Mouse (Mus musculus): ENCODE data around the gene Stx1b. TPM values are rescaled to one million over a fixed set of nuclear protein-coding genes. Genes with fewer than 3 reads are reported as not detected.
"Not testable (repeated sequence)": the region's sequence is repeated elsewhere in the genome, so short reads cannot be mapped to it uniquely, and the experiment has no call there.

The Stx1b gene
- polyA plus RNA-seq, 1 experiment from 2014 or later, result 5.4 TPM

DNA sequence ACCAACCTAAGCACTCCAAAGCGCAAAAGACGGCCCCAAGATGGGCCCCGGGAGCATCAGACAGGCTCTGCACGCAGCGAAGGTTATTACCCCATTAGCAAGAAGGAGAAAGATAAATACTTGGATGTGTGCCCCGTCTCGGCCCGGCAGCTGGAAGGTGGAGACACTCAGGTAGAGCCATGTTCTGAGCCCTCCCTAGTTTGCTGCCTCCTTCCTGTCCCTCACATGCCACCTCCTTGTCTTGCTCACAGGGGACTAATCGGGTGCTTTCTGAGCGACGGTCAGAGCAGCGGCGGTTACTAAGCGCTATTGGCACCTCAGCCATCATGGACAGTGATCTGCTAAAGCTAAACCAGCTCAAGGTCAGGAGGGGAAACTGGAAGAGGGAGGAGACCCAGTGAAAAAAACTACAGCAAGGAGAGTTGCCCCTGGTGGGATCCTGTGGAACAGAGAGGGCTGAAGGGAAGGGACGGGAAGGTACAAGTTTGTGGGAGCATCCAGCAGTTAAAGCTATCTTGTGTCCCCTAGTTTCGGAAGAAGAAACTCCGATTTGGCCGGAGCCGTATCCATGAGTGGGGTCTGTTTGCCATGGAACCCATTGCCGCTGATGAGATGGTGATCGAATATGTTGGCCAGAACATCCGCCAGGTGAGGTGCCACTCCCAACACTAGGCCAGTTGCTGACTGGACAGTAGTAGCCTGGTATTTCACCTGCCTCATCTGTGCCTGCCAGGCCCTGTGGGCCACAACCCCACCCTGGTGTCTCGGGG, 27.1 kb downstream of the Stx1b start:
- H3K27ac ChIP-seq (replicated peaks), result no peak overlapping the region
- H3K36me3 ChIP-seq, result peaks cover 95% of the 10 kb centered on the region
- DNase-seq (ENCODE audit: low spot score), result no peak
- no peak overlapping the region for H3K4me3 ChIP-seq
- 97% methylated on average over 23 of the region's 23 CpGs for WGBS
- no peaks in the 10 kb centered on the region for H3K27me3 ChIP-seq (ENCODE audit: low read depth, poor library complexity, severe bottlenecking)
- H3K9me3 ChIP-seq (replicated peaks), result no peaks in the 10 kb centered on the region
- peaks cover 8% of the 10 kb centered on the region for H3K4me1 ChIP-seq

GRCm38 (mm10) chr7:127785308-127785707, 39.0 kb downstream of the Stx1b start, which contains the start of gene Gm49388:
Gm49388 (plus strand) TSS chr7:127785608.
- Histone ChIP-seq H3K4me1 (no peaks in the 10 kb centered on the region), H3K9me3 (replicated peaks) (no peaks in the 10 kb centered on the region), H3K27ac (replicated peaks) (no peak within 1 kb of the TSS), H3K27me3 (ENCODE audit: low read depth, poor library complexity, severe bottlenecking) (no peaks in the 10 kb centered on the region), H3K4me3 (no peak within 1 kb of the TSS), H3K36me3 (peaks cover 99% of the 10 kb centered on the region)
- 95% methylated on average over 7 of the region's 7 CpGs for WGBS
- DNase-seq (ENCODE audit: low spot score), result no peak

DNA sequence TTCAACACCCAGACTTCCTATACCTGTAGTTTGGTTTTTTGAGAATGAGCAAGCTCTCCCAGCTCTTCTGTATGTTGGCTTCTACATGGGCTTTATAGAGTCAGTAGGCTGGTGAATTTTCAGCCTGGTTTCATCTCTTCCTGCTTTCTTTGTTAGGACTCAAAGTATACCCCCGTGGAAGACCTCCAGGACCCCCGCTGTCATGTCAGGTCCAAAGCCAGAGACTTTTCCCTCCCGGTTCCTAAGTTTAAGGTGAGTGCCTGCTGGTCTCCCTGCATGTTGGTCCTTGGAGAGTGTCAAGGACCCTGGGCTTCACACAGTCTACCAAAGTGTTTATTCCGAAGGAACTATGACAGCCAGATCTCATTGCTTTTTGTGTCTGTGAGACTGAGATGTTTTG, 46.0 kb downstream of the Stx1b start:
- H3K36me3 ChIP-seq, result peaks cover 49% of the 10 kb centered on the region
- peak overlapping the region; percentile 100 for H3K27ac ChIP-seq (replicated peaks)
- peak overlapping the region; percentile 97 for H3K4me3 ChIP-seq
- peaks cover 21% of the 10 kb centered on the region for H3K4me1 ChIP-seq
- DNase-seq (ENCODE audit: low spot score), result no peak
- 78% methylated on average over 4 of the region's 4 CpGs for WGBS
- H3K9me3 ChIP-seq (replicated peaks), result no peaks in the 10 kb centered on the region
- H3K27me3 ChIP-seq (ENCODE audit: low read depth, poor library complexity, severe bottlenecking), result no peaks in the 10 kb centered on the region

DNA sequence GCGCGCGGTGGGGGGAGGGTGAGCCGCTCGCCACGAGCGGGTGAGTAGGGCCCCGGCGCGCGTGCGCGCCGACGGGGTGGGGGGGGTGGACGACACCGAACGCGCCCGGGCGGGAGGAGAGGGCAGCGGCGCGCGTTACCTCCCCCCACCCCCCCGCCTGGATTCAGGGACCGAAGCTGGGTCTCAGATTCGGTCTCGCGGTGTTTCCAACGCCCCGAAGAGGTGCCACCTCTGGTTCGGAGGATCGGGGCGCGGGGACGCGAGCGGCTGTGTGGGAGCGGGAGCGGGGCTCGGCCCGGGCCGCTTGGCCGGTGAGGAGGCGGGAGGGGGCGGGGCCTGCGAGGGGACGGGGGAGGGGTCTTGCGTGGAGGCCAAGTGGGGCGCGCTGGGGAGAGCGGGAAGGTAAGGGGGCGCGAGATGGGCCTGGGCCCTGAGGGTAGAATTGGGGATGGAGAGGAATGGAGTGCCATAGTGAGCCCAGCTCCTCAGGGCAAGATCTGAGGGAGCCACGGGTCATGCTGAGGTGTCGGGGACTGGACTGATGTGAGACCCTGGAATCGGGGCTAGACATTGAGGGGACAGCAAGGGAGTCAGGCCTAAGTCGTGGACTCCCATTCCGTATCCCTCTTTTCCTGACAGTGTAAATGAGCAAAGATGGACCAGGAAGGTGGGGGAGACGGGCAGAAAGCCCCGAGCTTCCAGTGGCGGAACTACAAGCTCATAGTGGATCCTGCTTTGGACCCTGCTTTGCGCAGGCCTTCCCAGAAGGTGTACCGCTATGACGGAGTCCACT, 46.7 kb downstream of the Stx1b start:
- 4% methylated on average over 60 of the region's 66 CpGs for WGBS
- Histone ChIP-seq H3K9me3 (replicated peaks) (no peaks in the 10 kb centered on the region), H3K27me3 (ENCODE audit: low read depth, poor library complexity, severe bottlenecking) (no peaks in the 10 kb centered on the region), H3K27ac (replicated peaks) (peak overlapping the region; percentile 100), H3K36me3 (peaks cover 43% of the 10 kb centered on the region), H3K4me3 (peak overlapping the region; percentile 97), H3K4me1 (peaks cover 21% of the 10 kb centered on the region)
- peak; percentile 79 for DNase-seq (ENCODE audit: low spot score)

DNA sequence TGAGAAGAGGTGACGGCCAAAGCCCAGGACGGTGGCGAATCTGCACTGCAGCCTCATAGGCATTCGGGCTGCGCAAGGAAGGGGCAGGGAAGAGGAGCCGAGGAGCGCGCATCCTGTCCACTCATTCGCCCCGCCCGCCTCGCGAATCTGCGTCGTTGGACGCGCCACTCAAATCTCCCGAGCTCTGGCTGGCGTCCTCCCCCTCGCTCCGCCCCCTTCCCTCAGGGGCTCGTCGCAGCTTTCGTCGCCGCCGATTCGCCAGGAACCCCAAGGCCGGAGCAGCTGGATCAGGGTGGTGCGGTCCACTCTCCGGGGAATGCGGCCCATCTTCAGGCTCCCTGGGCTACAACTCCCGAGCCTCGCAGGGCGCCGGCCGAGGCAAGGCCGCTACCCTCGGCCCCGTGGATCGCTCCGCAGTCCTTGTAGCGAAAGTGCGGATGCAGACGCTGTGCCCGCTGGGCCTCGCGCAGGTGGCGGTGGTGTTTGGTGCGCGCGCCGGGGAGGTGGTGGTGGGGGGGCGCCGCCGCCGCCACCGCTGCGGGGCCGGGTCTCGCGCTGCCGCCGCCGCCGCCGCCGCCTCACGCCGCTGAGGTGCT, 47.4 kb downstream of the Stx1b start:
- H3K36me3 ChIP-seq, result peaks cover 36% of the 10 kb centered on the region
- H3K27ac ChIP-seq (replicated peaks), result peak overlapping the region; percentile 100
- H3K4me1 ChIP-seq, result peaks cover 21% of the 10 kb centered on the region
- DNase-seq (ENCODE audit: low spot score), result peak; percentile 95
- no peaks in the 10 kb centered on the region for H3K9me3 ChIP-seq (replicated peaks)
- no peaks in the 10 kb centered on the region for H3K27me3 ChIP-seq (ENCODE audit: low read depth, poor library complexity, severe bottlenecking)
- WGBS, result under 1% methylated on average over 69 of the region's 70 CpGs
- peak overlapping the region; percentile 97 for H3K4me3 ChIP-seq

DNA sequence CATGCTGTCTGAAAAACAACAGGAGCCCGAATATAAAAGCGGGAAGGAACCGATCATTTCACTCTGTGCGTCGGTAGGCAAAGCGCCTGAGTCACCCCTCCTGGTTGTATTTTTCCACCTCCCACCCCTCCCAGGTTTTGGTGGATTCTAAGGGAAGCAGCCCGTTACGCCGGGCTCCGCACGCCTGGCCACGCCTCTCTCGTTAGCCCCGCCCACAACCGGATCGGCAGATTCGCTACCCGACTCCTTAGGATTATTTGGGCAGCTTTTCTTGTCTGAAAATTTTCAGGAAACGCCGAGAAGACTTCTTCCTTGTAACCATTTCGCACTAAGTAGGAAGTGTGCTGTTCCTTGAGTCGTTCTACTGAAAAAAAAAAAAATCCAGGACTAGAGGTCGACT, 47.9 kb downstream of the Stx1b start, which contains the start of gene Setd1a:
TSS of gene Setd1a (plus strand) at position 245 of the 400 bp plus-strand sequence.
- DNase-seq (ENCODE audit: low spot score), result peak; percentile 85
- H3K9me3 ChIP-seq (replicated peaks), result no peaks in the 10 kb centered on the region
- under 1% methylated on average over 23 of the region's 23 CpGs for WGBS
- H3K36me3 ChIP-seq, result peaks cover 31% of the 10 kb centered on the region
- H3K4me3 ChIP-seq, result peak within 1 kb of the TSS; percentile 97
- H3K27me3 ChIP-seq (ENCODE audit: low read depth, poor library complexity, severe bottlenecking), result no peaks in the 10 kb centered on the region
- peaks cover 22% of the 10 kb centered on the region for H3K4me1 ChIP-seq
- peak within 1 kb of the TSS; percentile 100 for H3K27ac ChIP-seq (replicated peaks)

DNA sequence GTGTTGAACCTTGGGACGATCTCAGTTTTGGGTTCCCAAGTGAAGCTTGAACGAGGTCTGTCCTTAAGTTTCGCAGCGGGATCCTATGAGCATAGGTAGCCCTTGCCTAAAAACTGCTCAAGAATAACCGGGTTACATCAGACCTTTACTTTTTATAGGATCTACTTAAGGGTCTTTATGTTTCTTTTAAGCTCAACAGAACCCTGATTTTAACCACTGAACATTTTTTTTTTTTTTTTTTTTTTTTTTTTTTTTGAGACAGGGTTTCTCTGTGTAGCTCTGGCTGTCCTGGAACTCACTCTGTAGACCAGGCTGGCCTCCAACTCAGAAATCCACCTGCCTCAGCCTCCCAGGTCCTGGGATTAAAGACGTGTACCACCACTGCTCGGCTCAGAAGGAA, 48.5 kb downstream of the Stx1b start:
- WGBS, result 77% methylated on average over 7 of the region's 7 CpGs
- peak overlapping the region; percentile 97 for H3K4me3 ChIP-seq
- not testable (repeated sequence) for H3K27me3 ChIP-seq (ENCODE audit: low read depth, poor library complexity, severe bottlenecking); DNase-seq (ENCODE audit: low spot score); H3K9me3 ChIP-seq (replicated peaks)
- peaks cover 28% of the 10 kb centered on the region for H3K4me1 ChIP-seq
- H3K27ac ChIP-seq (replicated peaks), result peak overlapping the region; percentile 100
- H3K36me3 ChIP-seq, result peaks cover 25% of the 10 kb centered on the region

- WGBS, result 48% methylated on average over 9 of the region's 9 CpGs
- Histone ChIP-seq H3K27me3 (ENCODE audit: low read depth, poor library complexity, severe bottlenecking) (no peaks in the 10 kb centered on the region), H3K4me1 (peaks cover 48% of the 10 kb centered on the region)
These were observed 50.5 kb downstream of the Stx1b start for GRCm38 (mm10) chr7:127773664-127774384.

DNA sequence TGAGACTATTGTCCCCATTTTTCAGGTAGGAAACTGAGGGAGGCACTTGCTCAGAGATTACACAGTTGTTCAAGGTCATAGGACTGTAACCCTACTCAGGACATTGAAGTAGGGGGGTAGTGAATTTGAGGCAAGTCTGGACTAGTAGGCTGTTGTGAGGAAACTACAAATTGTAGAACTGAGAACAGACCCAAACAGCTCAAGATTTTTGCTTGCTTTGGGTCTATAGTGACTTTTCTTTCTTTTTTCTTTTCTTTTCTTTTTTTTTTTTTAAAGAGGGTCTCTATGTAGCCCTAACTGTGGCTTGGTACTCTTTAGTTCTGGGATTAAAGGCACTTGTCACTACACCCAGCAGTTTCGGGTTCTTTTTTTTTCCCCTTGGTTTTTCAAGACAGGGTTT, 51.8 kb downstream of the Stx1b start:
- 93% methylated on average over 1 of the region's 1 CpGs for WGBS

More at GRCm38 (mm10) chr7:127773664-127774384, 50.5 kb downstream of the Stx1b start:
- DNase-seq (ENCODE audit: low spot score), result peak; percentile 63
- Histone ChIP-seq H3K36me3 (peaks cover 5% of the 10 kb centered on the region), H3K9me3 (replicated peaks) (no peaks in the 10 kb centered on the region), H3K27ac (replicated peaks) (no peak overlapping the region), H3K4me3 (peak overlapping the region; percentile 16; the same call in 1 of the 2 replicates)

DNA sequence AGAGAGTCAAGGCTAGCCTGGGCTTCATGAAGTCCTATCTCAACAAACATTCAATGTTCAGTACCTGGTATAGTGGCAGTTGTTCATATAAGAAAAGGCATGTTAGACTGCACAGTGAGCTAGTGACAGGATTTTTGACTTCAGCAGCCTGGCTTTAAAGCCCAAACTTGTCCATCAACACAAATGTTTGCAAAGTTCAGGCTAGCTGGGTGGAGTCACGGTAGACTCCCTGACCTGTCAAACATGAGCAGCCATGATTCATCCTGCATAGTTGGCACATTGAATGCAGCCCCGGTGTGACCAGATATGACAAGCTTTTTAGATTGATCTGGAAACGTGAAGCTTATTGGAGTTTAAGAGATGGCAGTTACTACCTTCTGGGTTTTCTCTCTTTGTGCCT, 52.3 kb downstream of the Stx1b start:
- H3K4me1 ChIP-seq, result peaks cover 48% of the 10 kb centered on the region
- DNase-seq (ENCODE audit: low spot score), result no peak
- H3K27me3 ChIP-seq (ENCODE audit: low read depth, poor library complexity, severe bottlenecking), result no peaks in the 10 kb centered on the region
- no peak overlapping the region for H3K27ac ChIP-seq (replicated peaks)
- no peaks in the 10 kb centered on the region for H3K9me3 ChIP-seq (replicated peaks)
- 87% methylated on average over 3 of the region's 3 CpGs for WGBS
- H3K4me3 ChIP-seq, result no peak overlapping the region
- H3K36me3 ChIP-seq, result peaks cover 15% of the 10 kb centered on the region

More for the DNA sequence above, 51.8 kb downstream of the Stx1b start:
- peaks cover 11% of the 10 kb centered on the region for H3K36me3 ChIP-seq
- H3K4me1 ChIP-seq, result peaks cover 48% of the 10 kb centered on the region
- H3K9me3 ChIP-seq (replicated peaks), result no peaks in the 10 kb centered on the region
- DNase-seq (ENCODE audit: low spot score), result no peak
- H3K27ac ChIP-seq (replicated peaks), result no peak overlapping the region
- no peak overlapping the region for H3K4me3 ChIP-seq
- no peaks in the 10 kb centered on the region for H3K27me3 ChIP-seq (ENCODE audit: low read depth, poor library complexity, severe bottlenecking)

DNA sequence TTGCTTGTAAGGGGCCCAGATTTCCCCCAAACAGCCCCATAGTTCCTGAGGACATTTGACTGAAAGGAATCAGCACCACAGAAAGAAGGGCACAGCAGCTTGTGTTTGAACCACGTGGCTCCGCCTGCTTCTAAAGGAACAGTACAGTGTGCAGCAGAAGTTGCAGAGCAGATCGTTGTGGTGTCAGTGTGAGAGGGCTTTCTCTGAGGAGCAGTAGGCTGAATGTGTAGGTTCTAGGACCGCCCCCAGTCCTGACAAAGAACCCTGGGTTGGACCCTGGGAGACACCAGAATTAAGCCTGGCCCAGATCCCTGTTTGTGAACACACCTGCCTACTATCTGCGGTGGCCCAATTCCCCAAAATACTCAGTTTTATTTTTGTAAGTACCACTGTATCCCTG, 53.1 kb downstream of the Stx1b start:
- Histone ChIP-seq H3K27me3 (ENCODE audit: low read depth, poor library complexity, severe bottlenecking) (no peaks in the 10 kb centered on the region), H3K4me1 (peaks cover 47% of the 10 kb centered on the region), H3K9me3 (replicated peaks) (no peaks in the 10 kb centered on the region), H3K36me3 (peaks cover 24% of the 10 kb centered on the region), H3K27ac (replicated peaks) (no peak overlapping the region), H3K4me3 (0 out of 2 replicates have a peak overlapping the region, but pooled peaks have one; percentile 9)
- WGBS, result 77% methylated on average over 5 of the region's 5 CpGs
- DNase-seq (ENCODE audit: low spot score), result no peak

All from midbrain, embryonic 10.5 days (tissue).